Mouse (Mus musculus): Measurements from ENCODE around the gene Spata3.
"Not testable (repeated sequence)": the region's sequence is repeated elsewhere in the genome, so short reads cannot be mapped to it uniquely, and the experiment has no call there.

Spata3 gene

GRCm38 (mm10) chr1:86016516-86016915 lies at the start of gene Spata3:
Gene Spata3 (plus strand): TSS chr1:86016816.
- no peak for DNase-seq (ENCODE audit: low read depth, low spot score)

- no peak for DNase-seq (ENCODE audit: low read depth, low spot score)
Measured at GRCm38 (mm10) chr1:85969081-85969480, 47.5 kb upstream of the Spata3 start.

- no peak for DNase-seq (ENCODE audit: low read depth, low spot score)
Measured at GRCm38 (mm10) chr1:85969519-85969918, 47.1 kb upstream of the Spata3 start.

GRCm38 (mm10) chr1:85971070-85971469 lies 45.5 kb upstream of the Spata3 start:
- no peak for DNase-seq (ENCODE audit: low read depth, low spot score)

GRCm38 (mm10) chr1:85972341-85972740 lies 44.3 kb upstream of the Spata3 start:
- DNase-seq (ENCODE audit: low read depth, low spot score), result no peak

GRCm38 (mm10) chr1:85973468-85973877 lies 43.1 kb upstream of the Spata3 start:
- DNase-seq (ENCODE audit: low read depth, low spot score), result no peak

GRCm38 (mm10) chr1:85977709-85978108 lies 38.9 kb upstream of the Spata3 start:
- no peak for DNase-seq (ENCODE audit: low read depth, low spot score)

- DNase-seq (ENCODE audit: low read depth, low spot score), result no peak
Measured at GRCm38 (mm10) chr1:85981738-85982357, 34.8 kb upstream of the Spata3 start.

- no peak for DNase-seq (ENCODE audit: low read depth, low spot score)
Measured at GRCm38 (mm10) chr1:85985784-85986183, 30.8 kb upstream of the Spata3 start.

GRCm38 (mm10) chr1:85988351-85988750 lies 28.3 kb upstream of the Spata3 start:
- no peak for DNase-seq (ENCODE audit: low read depth, low spot score)

- not testable (repeated sequence) for DNase-seq (ENCODE audit: low read depth, low spot score)
Measured at GRCm38 (mm10) chr1:85988882-85989281, 27.7 kb upstream of the Spata3 start.

- no peak for DNase-seq (ENCODE audit: low read depth, low spot score)
Measured at GRCm38 (mm10) chr1:85992175-85992574, 24.4 kb upstream of the Spata3 start.

- no peak for DNase-seq (ENCODE audit: low read depth, low spot score)
Measured at GRCm38 (mm10) chr1:85993541-85993940, 23.1 kb upstream of the Spata3 start.

GRCm38 (mm10) chr1:85997221-85997620 lies 19.4 kb upstream of the Spata3 start:
- DNase-seq (ENCODE audit: low read depth, low spot score), result no peak

GRCm38 (mm10) chr1:85998012-85998411 lies 18.6 kb upstream of the Spata3 start:
- DNase-seq (ENCODE audit: low read depth, low spot score), result no peak

- no peak for DNase-seq (ENCODE audit: low read depth, low spot score)
Measured at GRCm38 (mm10) chr1:85999853-86000570, 16.6 kb upstream of the Spata3 start.

- DNase-seq (ENCODE audit: low read depth, low spot score), result no peak
Measured at GRCm38 (mm10) chr1:86005540-86005939, 11.1 kb upstream of the Spata3 start.

GRCm38 (mm10) chr1:86006040-86006439 lies 10.6 kb upstream of the Spata3 start:
- no peak for DNase-seq (ENCODE audit: low read depth, low spot score)

- peak; percentile 82 for DNase-seq (ENCODE audit: low read depth, low spot score)
Measured at GRCm38 (mm10) chr1:86007778-86008177, 8.8 kb upstream of the Spata3 start.

GRCm38 (mm10) chr1:86015758-86016157 lies 858 bp upstream of the Spata3 start:
- not testable (repeated sequence) for DNase-seq (ENCODE audit: low read depth, low spot score)

- peak; percentile 59 for DNase-seq (ENCODE audit: low read depth, low spot score)
Measured at GRCm38 (mm10) chr1:86018235-86019055, 1.8 kb downstream of the Spata3 start.

GRCm38 (mm10) chr1:86021365-86021989 lies 4.9 kb downstream of the Spata3 start:
- DNase-seq (ENCODE audit: low read depth, low spot score), result no peak

Measured in WW6 (cell line).